Mouse (Mus musculus): ENCODE data around the gene Myo6. TPM values are rescaled to one million over a fixed set of nuclear protein-coding genes. Genes with fewer than 3 reads are reported as not detected.

Myo6 gene
- total RNA-seq, 2 experiments from 2014 or later: 25.1 to 32.3 TPM

- DNase-seq: no peak
Measured at GRCm38 (mm10) chr9:80237184-80237799, 72.5 kb downstream of the Myo6 start.

DNA sequence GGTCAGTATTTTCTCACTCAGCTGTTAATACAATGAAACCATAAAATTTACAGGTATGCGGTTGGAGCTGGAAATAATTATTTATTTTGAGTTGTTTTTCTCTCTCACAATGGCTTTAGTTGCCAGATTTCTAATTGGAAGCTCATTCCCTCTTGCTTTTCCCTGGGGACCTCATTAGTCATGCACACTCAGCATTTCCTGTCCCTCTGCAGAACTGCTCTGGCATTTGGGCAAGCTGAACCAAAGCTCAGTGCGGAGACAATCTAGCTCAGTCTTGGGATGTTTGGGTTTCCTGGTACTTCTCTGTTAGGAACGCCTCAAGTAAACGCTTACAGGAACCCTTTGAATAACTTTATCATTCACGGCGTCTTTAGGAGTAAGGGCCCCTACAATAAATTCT lies 76.9 kb downstream of the Myo6 start:
- DNase-seq: peak; percentile 16

GRCm38 (mm10) chr9:80252146-80252545 lies 87.3 kb downstream of the Myo6 start:
- DNase-seq: no peak

DNA sequence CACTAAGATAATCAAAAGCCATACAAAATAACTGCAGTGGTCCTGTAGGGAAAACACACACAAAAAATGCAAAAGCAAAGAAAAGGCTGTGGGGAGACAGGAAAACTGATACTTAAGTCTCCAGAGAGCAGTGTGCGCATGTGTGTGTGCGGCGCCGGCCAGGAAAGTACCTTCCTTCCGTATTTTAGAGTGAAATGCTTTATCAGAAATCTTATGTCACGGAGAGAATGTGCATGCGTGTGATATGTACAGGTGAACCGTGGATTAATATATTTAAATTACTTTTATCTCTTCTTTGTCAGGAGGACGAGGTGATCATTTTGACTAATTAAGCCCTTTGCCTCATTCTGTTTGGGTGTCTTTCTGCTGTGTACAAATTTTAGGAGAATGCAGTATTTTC lies 88.4 kb downstream of the Myo6 start:
- no peak for DNase-seq

DNA sequence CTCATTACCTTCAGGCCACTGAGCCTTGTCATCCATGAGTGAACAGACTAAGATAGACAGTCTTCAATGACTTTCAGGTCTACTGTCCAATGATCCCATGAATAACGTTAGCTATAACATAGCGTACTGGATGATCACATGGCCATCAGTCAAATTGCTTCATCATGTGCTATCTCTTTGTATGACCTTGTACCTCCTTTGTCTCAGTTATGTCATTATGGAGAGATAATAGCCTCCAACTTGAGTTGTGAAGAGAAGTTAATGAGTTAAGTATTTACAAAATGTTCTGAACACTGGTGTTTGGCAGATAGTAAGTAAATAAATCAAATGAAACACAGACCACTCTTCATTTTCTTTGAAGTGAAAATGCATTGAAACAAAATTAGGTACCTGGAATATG lies 91.7 kb downstream of the Myo6 start:
- DNase-seq: no peak

- DNase-seq: peak; percentile 6
Measured at GRCm38 (mm10) chr9:80258396-80258795, 93.6 kb downstream of the Myo6 start.

- DNase-seq: no peak
Measured at GRCm38 (mm10) chr9:80260905-80261304, 96.1 kb downstream of the Myo6 start.

DNA sequence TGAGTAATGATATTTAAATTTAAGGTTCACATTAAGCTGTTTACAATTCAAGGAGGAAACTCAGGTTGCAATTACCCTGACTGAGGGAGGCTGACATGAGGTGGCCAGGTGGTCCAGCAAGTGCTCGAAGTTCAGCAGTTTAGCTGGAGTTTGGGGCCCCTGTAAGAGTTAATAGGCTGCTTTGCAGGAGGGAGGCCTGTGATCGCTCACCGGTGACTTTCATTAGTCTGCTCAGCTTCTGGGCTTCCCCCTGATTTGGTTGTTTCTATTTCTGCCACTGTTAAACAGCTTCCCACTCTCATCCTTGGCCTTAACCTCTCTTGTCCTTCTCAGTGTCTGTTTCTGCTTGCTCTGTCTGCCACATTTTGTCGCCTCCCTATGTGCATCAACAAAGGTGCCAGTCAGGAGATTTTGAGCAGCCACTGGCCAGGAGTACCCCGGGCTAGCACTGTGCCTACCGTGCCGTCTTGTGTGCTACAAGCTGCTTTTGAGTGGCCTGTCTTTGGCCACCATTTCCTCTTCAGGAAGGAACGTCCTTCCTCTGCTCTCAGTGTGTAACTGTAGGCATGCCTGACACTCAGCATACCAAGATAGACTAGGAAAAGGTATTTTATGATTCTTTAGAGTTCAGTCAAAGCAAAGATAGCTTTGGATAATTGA lies 97.7 kb downstream of the Myo6 start:
- no peak for DNase-seq

- no peak for DNase-seq
Measured at GRCm38 (mm10) chr9:80266086-80266485, 101.3 kb downstream of the Myo6 start.

DNA sequence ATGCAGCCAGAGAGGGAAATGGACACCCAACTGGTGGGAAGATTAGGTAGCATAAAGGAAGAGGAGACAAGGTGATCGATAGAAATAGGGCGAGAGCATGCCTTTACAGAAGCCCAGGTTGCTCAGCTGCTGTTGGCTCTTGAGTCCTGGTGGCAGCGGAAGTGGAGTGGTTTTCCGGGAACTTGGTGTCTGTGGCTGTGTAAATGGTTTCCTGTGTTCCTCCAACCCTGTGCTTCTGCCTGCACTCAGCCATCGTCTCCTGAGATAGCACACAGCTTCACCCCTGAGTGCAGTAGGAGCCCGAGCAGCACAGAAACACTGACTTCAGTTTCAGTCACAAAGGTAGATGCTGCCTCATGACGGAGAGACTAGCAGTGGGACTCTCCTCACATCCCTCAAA lies 101.7 kb downstream of the Myo6 start:
- DNase-seq: no peak

GRCm38 (mm10) chr9:80269596-80269995 lies 104.8 kb downstream of the Myo6 start:
- no peak for DNase-seq

GRCm38 (mm10) chr9:80272951-80273350 lies 108.1 kb downstream of the Myo6 start:
- no peak for DNase-seq

GRCm38 (mm10) chr9:80275053-80275771 lies 110.4 kb downstream of the Myo6 start:
- no peak for DNase-seq

DNA sequence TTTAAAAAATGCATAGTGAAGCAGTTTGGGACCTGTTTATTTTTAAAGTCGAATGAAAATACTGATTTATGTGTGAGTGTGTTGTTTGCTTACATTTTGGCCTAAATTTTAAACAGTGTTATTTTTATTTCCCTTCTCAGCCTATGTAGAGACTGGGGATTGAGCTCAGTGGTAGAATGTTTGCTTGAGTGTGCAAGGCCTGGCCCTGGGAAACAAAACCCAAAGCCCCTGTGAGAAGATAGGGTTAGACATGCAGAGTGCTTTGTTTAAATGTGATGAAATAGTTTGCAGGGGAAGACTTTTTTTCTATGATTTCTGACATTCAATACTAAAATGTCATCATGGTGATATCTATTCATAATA lies 110.9 kb downstream of the Myo6 start:
- DNase-seq: no peak

DNA sequence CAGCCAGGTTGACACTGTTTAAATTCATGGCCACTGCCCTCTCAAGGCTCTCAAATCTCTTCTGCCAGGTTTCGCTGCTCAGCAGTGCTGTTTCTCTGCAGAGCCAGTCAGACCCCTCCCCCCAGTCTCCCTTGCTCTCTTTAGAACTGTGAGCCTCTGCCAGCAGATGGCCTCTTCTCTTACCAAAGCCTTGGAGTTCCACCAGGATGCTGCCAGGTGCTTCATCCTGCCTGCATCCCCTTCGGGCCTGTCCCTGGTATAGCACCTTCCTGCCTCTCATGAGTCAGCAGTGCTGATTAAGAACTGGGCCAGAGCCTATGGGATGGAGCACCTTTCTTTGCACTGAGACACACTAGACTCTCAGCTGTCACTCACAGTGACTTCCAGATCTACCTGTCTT lies 112.3 kb downstream of the Myo6 start:
- DNase-seq: no peak

GRCm38 (mm10) chr9:80277770-80278169 lies 112.9 kb downstream of the Myo6 start:
- DNase-seq: no peak

- DNase-seq: no peak
Measured at GRCm38 (mm10) chr9:80280724-80281123, 115.9 kb downstream of the Myo6 start.

- DNase-seq: no peak
Measured at GRCm38 (mm10) chr9:80282426-80282825, 117.6 kb downstream of the Myo6 start.

DNA sequence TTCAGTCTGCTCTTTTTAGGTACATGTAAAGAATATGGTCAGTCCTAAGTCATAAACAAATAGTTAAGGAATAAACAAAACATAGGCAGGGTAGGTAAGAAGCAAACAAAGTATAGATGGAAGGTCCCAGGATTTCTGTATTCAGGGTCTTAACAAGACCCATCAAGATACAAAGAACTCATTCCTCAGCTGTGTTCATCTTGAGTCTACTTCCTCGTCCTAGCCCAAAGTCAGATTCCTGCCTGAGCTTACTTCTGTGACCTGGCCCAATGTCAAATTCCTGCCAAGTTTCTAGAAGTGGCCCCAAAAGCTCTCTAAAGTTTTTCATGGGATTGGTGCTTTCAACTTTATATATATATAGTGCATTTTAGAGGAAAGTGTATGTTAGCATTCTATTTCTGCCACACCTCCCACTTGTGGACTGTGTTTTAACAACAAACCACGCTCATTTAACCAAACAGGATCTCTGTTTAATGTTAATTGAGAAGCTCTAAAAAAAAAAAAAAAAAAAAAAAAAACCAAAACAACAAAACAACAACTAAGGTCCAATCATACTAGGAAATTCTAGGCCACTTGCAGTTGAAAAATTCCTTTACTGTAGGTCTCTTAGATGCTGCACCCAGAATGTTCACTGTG lies 119.8 kb downstream of the Myo6 start:
- no peak for DNase-seq

GRCm38 (mm10) chr9:80286845-80287244 lies 122.0 kb downstream of the Myo6 start:
- DNase-seq: no peak

DNA sequence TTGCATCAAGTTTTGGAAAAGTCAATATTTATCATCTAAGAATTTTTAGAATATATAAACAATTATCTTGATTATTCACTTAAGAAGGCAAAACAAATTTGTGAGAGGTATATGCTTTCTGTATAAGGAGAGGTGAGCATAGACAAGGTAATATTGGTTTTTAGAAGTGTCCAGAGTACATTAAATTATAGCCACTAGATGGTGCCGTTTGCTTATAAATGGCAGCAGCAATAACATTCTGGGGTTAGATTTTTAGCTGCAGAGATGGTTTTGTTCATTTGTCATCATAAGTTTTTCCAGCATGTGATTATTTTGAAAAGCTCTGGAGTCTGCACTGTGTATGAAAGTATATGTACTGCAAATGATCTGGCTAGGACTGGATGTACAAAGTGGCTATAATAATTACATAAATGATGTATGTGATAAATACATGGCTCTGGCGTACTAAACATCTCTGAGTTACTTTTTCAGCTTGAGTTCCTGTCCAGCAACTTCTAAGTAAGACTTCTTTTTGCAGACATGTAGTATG lies 128.3 kb downstream of the Myo6 start:
- DNase-seq: no peak

DNA sequence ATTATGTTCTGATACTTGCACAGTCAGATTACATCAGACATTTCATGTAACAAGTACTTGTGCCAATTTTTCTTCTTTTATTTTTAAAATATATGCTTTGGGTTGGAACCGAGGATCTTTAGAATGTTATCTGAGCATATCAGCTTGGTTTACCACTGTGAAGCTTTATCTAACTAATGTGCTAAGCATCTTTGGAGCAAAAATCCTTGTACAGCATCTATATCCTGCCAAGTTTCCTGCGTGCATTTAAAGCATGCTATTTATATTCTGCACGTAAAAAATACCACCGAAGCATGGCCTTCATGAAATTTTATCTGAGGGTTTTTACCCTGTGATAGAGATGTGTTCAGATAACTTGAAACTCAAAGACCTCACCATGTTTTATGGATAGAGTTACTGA lies 131.3 kb downstream of the Myo6 start:
- no peak for DNase-seq

- no peak for DNase-seq
Measured at GRCm38 (mm10) chr9:80299031-80299430, 134.2 kb downstream of the Myo6 start.
